Mouse (Mus musculus) embryonic stem cell, embryonic (primary cell): Measurements from ENCODE around the gene Tpr.

Source experiments
- CTCF ChIA-PET, 4 experiments: fragments of 300-600 bp in 2 of 4; fragments of 350-600 bp in 2 of 4; sonication (Branson Sonifier 250); formaldehyde crosslinking; loops; one replicate each; lab custom pipeline; 2022; ENCODE audit warnings: inconsistent platforms in 2 of 4; lab: Charles Lee
- POLR2A ChIA-PET, 4 experiments: fragments of 300-600 bp in 2 of 4; fragments of 350-600 bp in 2 of 4; sonication (Branson Sonifier 250); formaldehyde crosslinking; loops; one replicate each; lab custom pipeline; 2022; ENCODE audit warnings: antibody characterized with exemption in 4 of 4, inconsistent platforms in 1 of 4; lab: Charles Lee

Gene Tpr

DNA sequence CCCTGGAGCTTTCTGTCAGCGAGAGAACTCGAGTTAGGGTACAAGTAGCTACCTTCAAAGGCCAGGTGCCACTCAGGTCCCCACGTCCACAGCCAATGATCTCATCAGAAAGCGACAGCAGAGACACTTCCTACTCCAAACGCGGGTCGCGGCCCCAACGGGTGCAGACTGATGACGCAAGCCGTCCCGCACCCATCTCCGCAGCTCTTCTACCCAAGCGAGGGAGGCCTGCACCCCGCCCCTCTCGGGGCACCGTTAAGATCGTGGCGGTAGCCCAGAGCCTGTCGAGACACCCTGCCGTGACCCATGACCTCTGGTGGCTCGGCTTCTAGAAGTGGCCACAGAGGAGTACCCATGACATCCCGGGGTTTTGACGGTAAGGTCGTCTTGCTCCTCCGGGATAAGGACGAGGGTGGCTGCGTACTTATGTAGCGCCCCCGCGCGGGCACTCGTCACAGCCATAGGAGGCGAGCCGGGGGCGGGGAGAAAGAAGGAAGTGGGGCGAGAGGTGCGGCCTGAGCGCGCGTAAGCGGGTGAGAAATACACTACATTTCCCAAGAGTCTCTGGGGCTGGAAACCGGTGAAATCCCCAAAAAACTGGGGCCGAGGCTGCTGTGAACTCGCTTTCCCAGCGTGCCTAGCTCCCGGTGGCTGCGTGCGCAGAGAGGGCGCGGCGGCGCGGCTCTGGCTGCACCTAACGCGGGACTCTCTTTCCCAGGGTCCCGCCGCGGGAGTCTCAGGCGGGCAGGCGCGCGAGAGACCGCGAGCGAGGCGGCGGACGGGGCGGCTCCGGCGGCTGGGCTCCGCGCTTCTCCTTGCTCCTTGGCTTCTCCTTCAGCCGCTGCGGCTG, at the start of gene Tpr, which contains the start of gene Odr4:
Gene Tpr (plus strand): TSS at position 201 of the 850 bp plus-strand sequence.
Gene Odr4 (minus strand): TSS at position 443 of the 850 bp plus-strand sequence.
- ChIA-PET CTCF (interaction anchor here (0.6 to 1.4 kb wide), 7 partner anchors 14 to 601 kb away, joined by 3 to 5 read pairs (median 3); partner anchors contain the start of gene Hmcn1 (in 1 of the 4)), POLR2A (interaction anchor here in 3 of 4 experiments (0.6 to 2.8 kb wide), 63 partner anchors 8 to 1036 kb away, joined by 3 to 25 read pairs (median 5); partner anchors contain the start of gene Hmcn1 (in 1 of the 3))

GRCm38 (mm10) chr1:150360864-150361263, 31.8 kb upstream of the Tpr start:
- ChIA-PET POLR2A (interaction anchor here in 1 of 4 experiments (0.6 kb wide), 1 partner anchor 630 kb away, joined by 3 read pairs; no protein-coding TSS in a partner anchor), CTCF (interaction anchor here in 1 of 4 experiments (0.5 kb wide), 1 partner anchor 732 kb away, joined by 6 read pairs; no protein-coding TSS in a partner anchor)

GRCm38 (mm10) chr1:150372895-150373294, 19.7 kb upstream of the Tpr start:
- POLR2A ChIA-PET: no interaction called here
- CTCF ChIA-PET: no interaction called here

GRCm38 (mm10) chr1:150374247-150374646, 18.4 kb upstream of the Tpr start:
- CTCF ChIA-PET: no interaction called here
- POLR2A ChIA-PET: interaction anchor here in 1 of 4 experiments (1.1 kb wide), 1 partner anchor 12 kb away, joined by 4 read pairs; no protein-coding TSS in a partner anchor

DNA sequence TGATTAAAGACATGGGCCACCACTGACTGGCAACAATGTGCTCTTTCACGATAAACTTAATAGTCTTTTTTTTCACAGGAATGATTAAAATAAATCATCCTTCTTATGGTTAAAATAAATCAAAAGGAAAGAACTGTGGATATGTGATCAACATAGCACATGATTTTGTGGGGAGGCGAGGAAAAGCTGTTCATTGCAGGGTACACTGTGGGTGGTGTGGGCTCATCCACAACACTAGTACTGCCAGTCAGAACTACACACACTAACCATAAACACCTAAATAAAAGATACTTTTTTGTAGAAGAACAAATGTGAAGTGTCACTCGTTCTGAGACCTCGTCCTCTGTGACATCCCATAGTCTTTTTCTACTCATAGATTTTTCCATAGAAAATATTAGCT, 8.5 kb upstream of the Tpr start:
- CTCF ChIA-PET: no interaction called here
- POLR2A ChIA-PET: interaction anchor here in 2 of 4 experiments (0.9 to 1.1 kb wide), 2 partner anchors 8 to 9 kb away, joined by 3 read pairs; partner anchors contain the start of genes Odr4 (in 2 of the 2) and Tpr (in 2 of the 2)

DNA sequence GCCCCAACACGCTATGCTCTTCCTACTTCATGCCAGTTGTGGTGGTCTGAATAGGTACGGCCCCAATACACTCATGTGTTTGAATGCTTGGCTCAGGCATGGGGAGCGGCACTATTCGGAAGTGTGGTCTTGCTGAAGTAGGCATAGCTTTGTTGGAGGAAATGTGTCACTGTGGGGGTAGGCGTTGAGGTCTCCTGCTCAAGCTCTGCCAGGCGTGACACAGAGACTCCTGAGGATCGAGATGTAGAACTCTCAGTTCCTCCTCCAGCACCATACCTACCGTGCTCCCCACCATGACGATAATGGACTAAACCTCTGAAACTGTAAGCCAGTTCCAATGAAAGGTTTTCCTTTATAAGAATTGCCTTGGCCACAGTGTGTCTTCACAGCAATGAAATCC, 5.1 kb upstream of the Tpr start:
- POLR2A ChIA-PET: interaction anchor here in 1 of 4 experiments (0.6 kb wide), 1 partner anchor 121 kb away, joined by 4 read pairs; no protein-coding TSS in a partner anchor
- CTCF ChIA-PET: no interaction called here

DNA sequence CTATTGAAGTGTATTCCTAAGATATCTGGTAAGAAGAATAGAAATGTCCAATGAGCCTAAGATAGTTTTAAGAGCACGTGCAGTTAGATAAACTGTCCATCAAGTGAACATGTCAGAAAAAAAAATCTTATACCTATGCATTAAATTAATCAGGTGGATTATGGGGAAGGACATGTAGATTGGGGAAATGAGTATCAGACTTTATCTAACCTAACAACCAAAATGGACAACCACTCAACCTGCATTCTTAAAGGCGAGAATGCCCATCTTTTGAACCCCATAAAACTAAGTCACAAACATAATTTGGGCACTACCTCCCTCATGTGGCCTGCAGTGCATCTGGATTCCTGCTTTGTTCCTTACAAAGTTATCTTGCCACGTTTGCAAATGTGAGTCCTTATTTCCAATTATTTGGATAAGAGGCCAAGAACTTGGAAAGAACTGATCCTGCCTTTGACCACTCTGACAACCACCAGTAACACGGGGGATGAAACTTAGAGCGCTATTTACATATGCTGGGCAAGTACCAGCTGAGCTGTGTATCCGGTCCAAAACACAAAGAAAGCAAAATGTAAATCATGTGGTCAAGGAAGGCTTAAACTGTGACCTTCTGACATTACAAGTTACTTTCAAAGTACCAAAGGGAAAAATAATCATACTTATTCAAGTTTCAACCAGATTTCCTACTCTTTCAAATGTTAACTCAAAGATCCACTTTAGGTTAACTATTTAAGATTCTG, 3.1 kb upstream of the Tpr start:
- ChIA-PET POLR2A (interaction anchor here in 1 of 4 experiments (0.7 kb wide), 1 partner anchor 11 kb away, joined by 3 read pairs; no protein-coding TSS in a partner anchor), CTCF (no interaction called here)

DNA sequence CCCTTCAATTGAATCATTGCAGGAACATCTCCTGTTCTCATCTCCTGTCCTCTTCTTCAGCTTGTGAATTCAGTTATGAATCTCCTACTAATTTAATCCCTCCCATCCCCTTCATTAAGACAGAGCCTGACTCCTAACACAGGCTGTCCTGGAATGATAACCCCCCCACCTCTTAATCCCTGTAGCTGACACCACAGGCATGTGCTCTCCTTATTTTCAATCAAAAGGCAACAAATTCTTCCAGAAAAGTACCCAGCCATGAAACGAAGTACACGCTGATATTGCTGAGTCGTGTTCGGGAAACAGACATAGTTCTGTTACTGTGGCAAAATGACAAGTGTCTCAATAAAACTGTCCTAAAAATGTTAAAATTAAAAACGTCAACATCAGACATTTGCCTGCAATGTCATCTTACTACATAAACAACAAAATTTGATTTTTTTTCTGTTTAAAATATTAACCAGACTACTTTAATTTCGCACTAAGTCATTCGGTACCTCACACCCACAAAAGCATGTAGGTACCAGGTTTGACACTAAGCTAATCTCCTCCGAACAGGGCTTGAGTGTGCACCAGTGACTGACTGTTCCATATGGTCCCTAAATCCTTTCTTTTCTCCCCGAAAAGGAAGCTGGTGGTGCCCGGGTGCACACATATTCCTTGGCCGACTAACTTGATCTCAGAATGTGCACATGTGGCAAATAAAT, 554 bp upstream of the Tpr start:
- ChIA-PET POLR2A (interaction anchor here in 3 of 4 experiments (0.6 to 2.8 kb wide), 48 partner anchors 8 to 1037 kb away, joined by 3 to 25 read pairs (median 6); no protein-coding TSS in a partner anchor), CTCF (interaction anchor here (0.6 to 1.4 kb wide), 5 partner anchors 15 to 602 kb away, joined by 3 to 5 read pairs (median 3); partner anchors contain the start of gene Hmcn1 (in 1 of the 4))

- CTCF ChIA-PET: interaction anchor here in 3 of 4 experiments (0.7 to 1.4 kb wide), 3 partner anchors 16 to 600 kb away, joined by 3 read pairs; partner anchors contain the start of gene Hmcn1 (in 1 of the 3)
- POLR2A ChIA-PET: interaction anchor here in 3 of 4 experiments (0.7 to 2.8 kb wide), 43 partner anchors 8 to 600 kb away, joined by 3 to 25 read pairs (median 6); partner anchors contain the start of gene Hmcn1 (in 1 of the 3)
These were observed 832 bp downstream of the Tpr start for GRCm38 (mm10) chr1:150393488-150393852.

- ChIA-PET CTCF (no interaction called here), POLR2A (interaction anchor here in 2 of 4 experiments (0.9 to 4.4 kb wide), 20 partner anchors 8 to 101 kb away, joined by 3 to 45 read pairs (median 3); no protein-coding TSS in a partner anchor)
These were observed 3.4 kb downstream of the Tpr start for GRCm38 (mm10) chr1:150396001-150396400.

- ChIA-PET CTCF (no interaction called here), POLR2A (interaction anchor here in 3 of 4 experiments (1.0 to 3.9 kb wide), 8 partner anchors 9 to 21 kb away, joined by 3 to 27 read pairs (median 6); partner anchors contain the start of genes Odr4 (in 3 of the 3) and Tpr (in 2 of the 3))
These were observed 11.3 kb downstream of the Tpr start for GRCm38 (mm10) chr1:150403914-150404313.

GRCm38 (mm10) chr1:150404555-150404954, 11.9 kb downstream of the Tpr start:
- POLR2A ChIA-PET: interaction anchor here in 3 of 4 experiments (1.0 to 7.3 kb wide), 10 partner anchors 8 to 30 kb away, joined by 3 to 45 read pairs (median 6); partner anchors contain the start of genes Odr4 (in 3 of the 3) and Tpr (in 2 of the 3)
- CTCF ChIA-PET: no interaction called here

GRCm38 (mm10) chr1:150407285-150407684, 14.6 kb downstream of the Tpr start:
- POLR2A ChIA-PET: interaction anchor here (0.6 to 7.3 kb wide), 14 partner anchors 9 to 35 kb away, joined by 3 to 45 read pairs (median 4); partner anchors contain the start of genes Odr4 (in 3 of the 4) and Tpr (in 3 of the 4)
- CTCF ChIA-PET: interaction anchor here in 1 of 4 experiments (1.1 kb wide), 1 partner anchor 15 kb away, joined by 4 read pairs; the partner anchor contains the start of genes Odr4 and Tpr

GRCm38 (mm10) chr1:150409996-150410395, 17.4 kb downstream of the Tpr start:
- CTCF ChIA-PET: interaction anchor here in 1 of 4 experiments (0.7 kb wide), 1 partner anchor 17 kb away, joined by 3 read pairs; the partner anchor contains the start of genes Odr4 and Tpr
- POLR2A ChIA-PET: interaction anchor here (0.6 to 7.3 kb wide), 14 partner anchors 8 to 32 kb away, joined by 3 to 45 read pairs (median 4); partner anchors contain the start of genes Odr4 (in 3 of the 4) and Tpr (in 3 of the 4)

- ChIA-PET POLR2A (interaction anchor here in 3 of 4 experiments (1.4 to 4.7 kb wide), 7 partner anchors 9 to 24 kb away, joined by 3 to 27 read pairs (median 8); partner anchors contain the start of genes Tpr (in 2 of the 3) and Odr4 (in 1 of the 3)), CTCF (no interaction called here)
These were observed 23.4 kb downstream of the Tpr start for GRCm38 (mm10) chr1:150416006-150416405.

DNA sequence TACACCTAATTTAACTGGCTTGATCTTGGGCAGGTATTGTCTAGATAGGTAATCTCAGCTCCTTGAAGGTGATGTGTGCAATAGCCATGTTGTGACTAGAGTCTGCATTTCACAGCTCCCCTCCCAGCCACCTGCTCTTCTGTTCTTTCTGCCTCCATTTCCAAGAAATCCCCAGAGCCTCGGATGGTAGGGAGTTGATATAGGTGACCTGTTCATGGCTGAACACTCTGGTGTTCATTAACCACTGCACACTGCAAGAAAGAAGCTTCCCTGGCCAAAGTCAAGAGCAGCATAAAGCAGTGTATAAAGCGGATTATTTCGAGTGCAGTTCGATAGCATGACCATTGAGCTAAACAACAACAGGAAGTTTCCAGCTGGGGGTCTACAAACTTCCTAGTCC, 25.8 kb downstream of the Tpr start:
- ChIA-PET CTCF (no interaction called here), POLR2A (interaction anchor here in 1 of 4 experiments (0.9 to 4.7 kb wide), 5 partner anchors 9 to 25 kb away, joined by 3 to 27 read pairs (median 8); partner anchors contain the start of genes Odr4 and Tpr)

DNA sequence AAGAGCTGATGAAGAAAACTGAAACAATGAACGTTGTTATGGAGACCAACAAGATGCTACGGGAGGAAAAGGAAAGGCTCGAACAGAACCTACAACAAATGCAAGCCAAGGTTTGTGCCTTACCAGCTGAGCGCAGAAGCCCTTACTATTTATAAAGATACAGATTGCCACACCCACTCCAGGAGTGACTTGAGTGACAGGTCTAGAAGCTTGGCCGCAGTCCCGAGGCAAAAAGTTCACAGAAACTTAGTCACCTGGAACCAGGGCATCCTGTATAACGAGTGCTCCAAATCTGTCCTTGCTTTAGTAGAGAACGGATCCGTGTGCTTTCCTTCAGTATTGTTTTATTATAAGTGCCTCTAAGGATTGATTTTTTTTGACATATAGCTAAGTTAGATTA, 33.0 kb downstream of the Tpr start:
- CTCF ChIA-PET: no interaction called here
- POLR2A ChIA-PET: interaction anchor here in 3 of 4 experiments (0.9 to 4.8 kb wide), 20 partner anchors 8 to 33 kb away, joined by 3 to 27 read pairs (median 7); partner anchors contain the start of genes Odr4 (in 3 of the 3) and Tpr (in 3 of the 3)
